Mouse (Mus musculus) small intestine, adult 2 months (tissue): Measurements from ENCODE around the gene Rpl19.

Experiments used
- CTCF ChIP-seq: fragments of 200-500 bp; IDR thresholded peaks from 2 replicates; pipeline ENCODE4 v1.5.1; 2012; ENCODE audit warnings: low read depth, mild to moderate bottlenecking, control low read depth, inconsistent platforms, low read length, moderate library complexity, mixed read lengths; ENCODE audit not compliant: insufficient replicate concordance, insufficient read length; ENCODE audit errors: extremely low read depth
- POLR2A ChIP-seq: fragments of 200-500 bp; IDR thresholded peaks from 2 replicates; pipeline ENCODE4 v1.6.1; 2012; ENCODE audit warnings: low read depth, mild to moderate bottlenecking, control low read depth, inconsistent platforms, low read length, moderate library complexity

GRCm38 (mm10) chr11:98061904-98062562 is 35.5 kb downstream of the Rpl19 start:
- no peak for TF ChIP-seq POLR2A
- no peak for TF ChIP-seq CTCF
